ENCODE assay signal across 8 mouse cellular contexts in the genomic region with DNA sequence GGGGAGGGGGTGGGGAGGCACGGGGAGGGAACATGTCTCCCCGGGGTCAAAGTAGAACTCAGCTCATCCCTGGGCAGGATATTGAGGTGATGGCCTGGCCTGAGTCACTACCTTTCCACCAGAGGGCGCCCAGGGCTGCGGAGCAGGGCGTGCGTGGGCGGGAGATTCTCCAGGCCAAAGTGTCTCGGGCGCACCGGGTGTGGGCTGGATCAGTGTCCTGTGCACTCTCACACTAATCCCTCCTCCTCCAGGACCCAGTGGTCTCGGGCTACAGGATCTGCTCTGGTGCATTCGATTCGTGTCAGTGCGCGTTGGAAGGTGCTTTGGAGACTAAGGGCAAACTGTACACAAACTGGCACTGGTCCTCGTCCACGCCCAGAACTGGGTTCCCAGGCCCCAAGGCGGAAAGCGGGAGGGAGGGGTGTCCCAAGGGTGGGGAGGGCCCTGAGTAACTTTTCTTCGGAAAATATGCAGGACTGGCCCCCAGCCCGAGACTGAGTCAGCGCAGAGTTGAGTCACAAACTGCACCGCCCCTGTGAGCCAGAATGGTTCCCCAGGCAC. TPM values are rescaled to one million over a fixed set of nuclear protein-coding genes. Genes with fewer than 3 reads are reported as not detected.
A peak's percentile ranks its signal among the peaks of the same experiment; 100 is the strongest.
DNase-seq lines count a peak whose midpoint lies in the region; ATAC-seq and TF ChIP-seq lines count a peak whose summit lies in the region.

No protein-coding gene starts in this region.

- H3K27ac ChIP-seq in bone marrow, adult 2 months (ENCODE audit: control insufficient read depth, insufficient read depth, low read depth, low read length, poor library complexity): no peak overlapping the region
- H3K27ac ChIP-seq in embryonic facial prominence, embryonic 15.5 days (replicated peaks): peak overlapping the region; percentile 83
- peak overlapping the region; percentile 82 for H3K27ac ChIP-seq in limb, embryonic 15.5 days
- no peak overlapping the region for H3K27ac ChIP-seq in midbrain, embryonic 16.5 days (ENCODE audit: low read length)
- H3K27ac ChIP-seq in spleen, adult 2 months (ENCODE audit: insufficient read depth, low read length): no peak overlapping the region

- peak overlapping the region; percentile 35 for H3K4me3 ChIP-seq in bone marrow, adult 2 months (replicated peaks; ENCODE audit: control insufficient read depth, low read depth, low read length)
- H3K4me3 ChIP-seq in embryonic facial prominence, embryonic 15.5 days (replicated peaks): peak overlapping the region; percentile 26
- peak overlapping the region; percentile 23 for H3K4me3 ChIP-seq in limb, embryonic 15.5 days
- 0 out of 2 replicates have a peak overlapping the region, but pooled peaks have one; percentile 3 for H3K4me3 ChIP-seq in midbrain, embryonic 16.5 days (ENCODE audit: low read depth, low read length)
- peak overlapping the region; percentile 47; the same call in 1 of the 2 replicates for H3K4me3 ChIP-seq in spleen, adult 2 months (ENCODE audit: extremely low read depth, insufficient read depth, insufficient read length)

- peak; percentile 93 for DNase-seq in B cell, adult 2 months
- peak; percentile 93 to 95 for DNase-seq in heart, adult 9 months (ENCODE audit: low spot score in 2 of 2)
- peak; percentile 83 for DNase-seq in kidney, adult 9 months
- peak; percentile 62 to 88 for DNase-seq in spleen, adult 2 months (ENCODE audit: low read depth in 1 of 2, low spot score in 2 of 2)

- peaks cover 6% of the 10 kb centered on the region for H3K4me1 ChIP-seq in bone marrow, adult 2 months (ENCODE audit: control insufficient read depth, insufficient read depth, low read length)
- H3K4me1 ChIP-seq in embryonic facial prominence, embryonic 15.5 days: peaks cover 37% of the 10 kb centered on the region
- H3K4me1 ChIP-seq in limb, embryonic 15.5 days: peaks cover 40% of the 10 kb centered on the region
- H3K4me1 ChIP-seq in midbrain, embryonic 16.5 days (ENCODE audit: control insufficient read depth, insufficient read depth, low read length): peaks cover 16% of the 10 kb centered on the region
- peaks cover 6% of the 10 kb centered on the region; the same call in 1 of the 2 replicates for H3K4me1 ChIP-seq in spleen, adult 2 months (ENCODE audit: control insufficient read depth, insufficient read depth, insufficient read length)

- TF ChIP-seq CTCF in bone marrow, adult 2 months (IDR thresholded peaks at IDR 0.05; ENCODE audit: control insufficient read depth, insufficient read depth, low read length): peak; percentile 92
- TF ChIP-seq CTCF in spleen, adult 2 months (IDR thresholded peaks at IDR 0.05; ENCODE audit: extremely low read depth, insufficient read depth, insufficient read length, insufficient replicate concordance): peak; percentile 98

- peak; percentile 71 for ATAC-seq in embryonic facial prominence, embryonic 15.5 days (ENCODE audit: insufficient number of reproducible peaks, low FRiP score, low TSS enrichment, low read depth)
- ATAC-seq in limb, embryonic 15.5 days (ENCODE audit: insufficient number of reproducible peaks, low FRiP score, low TSS enrichment, low read depth): peak; percentile 70
- ATAC-seq in midbrain, embryonic 16.5 days: no peak

- H3K36me3 ChIP-seq in embryonic facial prominence, embryonic 15.5 days: peaks cover 52% of the 10 kb centered on the region
- H3K36me3 ChIP-seq in limb, embryonic 15.5 days: peaks cover 52% of the 10 kb centered on the region
- H3K36me3 ChIP-seq in midbrain, embryonic 16.5 days (ENCODE audit: control insufficient read depth, insufficient read depth, low read length): 0 out of 2 replicates have a peak, but pooled peaks cover 3% of the 10 kb centered on the region
- peaks cover 3% of the 10 kb centered on the region; the same call in 1 of the 2 replicates for H3K36me3 ChIP-seq in spleen, adult 2 months (ENCODE audit: control insufficient read depth, insufficient read depth, low read length)

- no peak overlapping the region for H3K9ac ChIP-seq in embryonic facial prominence, embryonic 15.5 days
- H3K9ac ChIP-seq in limb, embryonic 15.5 days: no peak overlapping the region
- peak overlapping the region; percentile 38; the same call in 1 of the 2 replicates for H3K9ac ChIP-seq in midbrain, embryonic 16.5 days (ENCODE audit: low read depth, low read length)

- WGBS in bone marrow, adult 2 months: 1% methylated on average over 23 of the region's 23 CpGs
- 3% methylated on average over 23 of the region's 23 CpGs for WGBS in embryonic facial prominence, embryonic 15.5 days
- WGBS in limb, embryonic 15.5 days: 2% methylated on average over 23 of the region's 23 CpGs
- 5% methylated on average over 23 of the region's 23 CpGs for WGBS in midbrain, embryonic 16.5 days
- 4% methylated on average over 23 of the region's 23 CpGs for WGBS in spleen, adult 2 months

- H3K27me3 ChIP-seq in embryonic facial prominence, embryonic 15.5 days: no peaks in the 10 kb centered on the region
- H3K27me3 ChIP-seq in limb, embryonic 15.5 days: no peaks in the 10 kb centered on the region
- no peaks in the 10 kb centered on the region for H3K27me3 ChIP-seq in midbrain, embryonic 16.5 days (ENCODE audit: control insufficient read depth, insufficient read depth, low read depth, low read length)
- H3K27me3 ChIP-seq in spleen, adult 2 months (ENCODE audit: control insufficient read depth, insufficient read depth, low read length): no peaks in the 10 kb centered on the region

- no peak; the same call in 1 of the 2 replicates for TF ChIP-seq POLR2A in bone marrow, adult 2 months (IDR thresholded peaks at IDR 0.05; ENCODE audit: borderline replicate concordance, control insufficient read depth, low read depth, low read length)
- no peak for TF ChIP-seq POLR2A in spleen, adult 2 months (IDR thresholded peaks at IDR 0.05; ENCODE audit: low read depth, low read length)

- H3K9me3 ChIP-seq in embryonic facial prominence, embryonic 15.5 days (replicated peaks): no peaks in the 10 kb centered on the region
- H3K9me3 ChIP-seq in limb, embryonic 15.5 days: no peaks in the 10 kb centered on the region
- no peaks in the 10 kb centered on the region for H3K9me3 ChIP-seq in midbrain, embryonic 16.5 days (replicated peaks; ENCODE audit: control insufficient read depth, low read length, poor library complexity, severe bottlenecking)

- H3K4me2 ChIP-seq in embryonic facial prominence, embryonic 15.5 days (replicated peaks): peak overlapping the region; percentile 52
- peak overlapping the region; percentile 51 for H3K4me2 ChIP-seq in limb, embryonic 15.5 days
- peak overlapping the region; percentile 46 for H3K4me2 ChIP-seq in midbrain, embryonic 16.5 days (ENCODE audit: low read length)

RNA-seq across cellular contexts. Expression of a gene that starts 2.6 kb away (rescaled TPM):
- polyA plus RNA-seq in bone marrow, adult 2 months (2011; ENCODE audit: insufficient read depth, insufficient read length, low replicate concordance, missing spikeins): 96.9 and 171 TPM in 2 replicates
- polyA plus RNA-seq in embryonic facial prominence, embryonic 15.5 days (2015; fragmentation: Nextera tagmentation; extraction: Ambion mirVana): 202 and 212 TPM in 2 replicates
- 196 and 208 TPM in 2 replicates for polyA plus RNA-seq in limb, embryonic 15.5 days (2015; fragmentation: Nextera tagmentation; extraction: Ambion mirVana)
- 108 and 110 TPM in 2 replicates for polyA plus RNA-seq in midbrain, embryonic 16.5 days (2015; fragmentation: Nextera tagmentation; extraction: Ambion mirVana)
- polyA plus RNA-seq in spleen, adult 2 months (2012; rRNA removed): 147 and 203 TPM in 2 replicates

RNA-seq across cellular contexts. Expression of a gene that starts 18.9 kb away (rescaled TPM):
- polyA plus RNA-seq in bone marrow, adult 2 months (2011; ENCODE audit: insufficient read depth, insufficient read length, low replicate concordance, missing spikeins): 4.9 and 7.8 TPM in 2 replicates
- 72.5 and 73.3 TPM in 2 replicates for polyA plus RNA-seq in embryonic facial prominence, embryonic 15.5 days (2015; fragmentation: Nextera tagmentation; extraction: Ambion mirVana)
- polyA plus RNA-seq in limb, embryonic 15.5 days (2015; fragmentation: Nextera tagmentation; extraction: Ambion mirVana): 62.8 and 71.1 TPM in 2 replicates
- 4.6 and 4.9 TPM in 2 replicates for polyA plus RNA-seq in midbrain, embryonic 16.5 days (2015; fragmentation: Nextera tagmentation; extraction: Ambion mirVana)
- polyA plus RNA-seq in spleen, adult 2 months (2012; rRNA removed): 17.2 and 19.5 TPM in 2 replicates

RNA-seq across cellular contexts. Expression of a gene that starts 26.3 kb away (rescaled TPM):
- 159 and 175 TPM in 2 replicates for polyA plus RNA-seq in bone marrow, adult 2 months (2011; ENCODE audit: insufficient read depth, insufficient read length, low replicate concordance, missing spikeins)
- 931 and 958 TPM in 2 replicates for polyA plus RNA-seq in embryonic facial prominence, embryonic 15.5 days (2015; fragmentation: Nextera tagmentation; extraction: Ambion mirVana)
- polyA plus RNA-seq in limb, embryonic 15.5 days (2015; fragmentation: Nextera tagmentation; extraction: Ambion mirVana): 871 and 889 TPM in 2 replicates
- 1,578 and 1,695 TPM in 2 replicates for polyA plus RNA-seq in midbrain, embryonic 16.5 days (2015; fragmentation: Nextera tagmentation; extraction: Ambion mirVana)
- 210 and 358 TPM in 2 replicates for polyA plus RNA-seq in spleen, adult 2 months (2012; rRNA removed)

Comparison
In these comparisons a context has a peak if more than half of its experiments do, and no peak if none do; other contexts are left out.
1. H3K27ac ChIP-seq: peak in embryonic facial prominence, embryonic 15.5 days (single experiment) and limb, embryonic 15.5 days (single experiment); none in bone marrow, adult 2 months (single experiment), midbrain, embryonic 16.5 days (single experiment) and spleen, adult 2 months (single experiment).
2. Peak in every context shown above with its lines, with median percentiles within 50 percentile points of each other: DNase-seq, H3K4me3 ChIP-seq and H3K4me2 ChIP-seq.